Mouse (Mus musculus): ENCODE results near the gene Git2. TPM values are rescaled to one million over a fixed set of nuclear protein-coding genes. Genes with fewer than 3 reads are reported as not detected.

Git2 gene
- polyA plus RNA-seq, 1 experiment from 2014 or later, result 44.9 TPM

DNA sequence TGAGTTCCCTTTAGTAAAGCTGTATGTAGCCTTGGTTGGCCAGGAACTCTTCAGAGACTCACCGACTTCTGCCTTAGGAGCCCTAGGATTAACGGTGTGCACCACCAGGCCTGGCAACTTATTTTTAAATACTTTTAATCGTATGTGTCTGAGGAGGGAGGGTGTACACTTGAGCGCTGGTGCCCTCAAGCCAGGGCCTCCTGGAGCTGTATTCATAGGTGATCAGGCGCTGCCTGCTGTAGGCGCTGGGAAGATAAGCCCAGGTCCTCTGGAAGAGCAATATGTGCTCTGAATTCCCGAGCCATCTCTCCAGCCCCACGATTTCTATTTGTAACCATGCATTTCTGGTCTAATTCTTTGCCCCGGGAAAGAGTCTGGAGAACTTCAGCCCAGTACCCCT lies 31.7 kb upstream of the Git2 start:
- Histone ChIP-seq H3K4me3 (no peak overlapping the region), H3K36me3 (peaks cover 54% of the 10 kb centered on the region), H3K9me3 (no peaks in the 10 kb centered on the region), H3K27ac (peak overlapping the region; percentile 33), H3K4me1 (peaks cover 32% of the 10 kb centered on the region), H3K4me2 (no peak overlapping the region), H3K27me3 (no peaks in the 10 kb centered on the region), H3K9ac (0 out of 2 replicates have a peak overlapping the region, but pooled peaks have one; percentile 4)
- no peak for ATAC-seq (ENCODE audit: insufficient number of reproducible peaks, low FRiP score, low TSS enrichment, low read depth)
- 43% methylated on average over 9 of the region's 9 CpGs for WGBS

DNA sequence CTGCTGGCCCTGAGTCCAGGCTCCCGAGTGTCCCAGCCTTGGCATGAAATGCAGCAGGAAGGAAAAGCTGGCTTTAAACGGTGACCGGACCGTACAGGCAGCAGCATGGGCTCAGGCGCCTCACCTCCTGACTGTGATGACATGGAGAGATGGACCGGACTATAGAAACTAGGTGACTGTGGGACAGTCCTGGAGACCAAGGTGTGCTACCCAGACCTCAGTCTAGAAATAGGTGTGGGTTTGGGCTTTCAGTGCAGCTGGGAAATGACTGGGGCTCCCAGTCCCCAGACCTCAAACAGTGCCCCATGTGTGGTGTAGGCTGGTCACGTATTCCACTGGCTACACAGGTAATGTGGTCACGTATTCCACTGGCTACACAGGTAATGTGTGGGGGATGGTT lies 31.3 kb upstream of the Git2 start:
- H3K9me3 ChIP-seq, result no peaks in the 10 kb centered on the region
- 77% methylated on average over 8 of the region's 8 CpGs for WGBS
- ATAC-seq (ENCODE audit: insufficient number of reproducible peaks, low FRiP score, low TSS enrichment, low read depth), result no peak
- peaks cover 32% of the 10 kb centered on the region for H3K4me1 ChIP-seq
- peaks cover 59% of the 10 kb centered on the region for H3K36me3 ChIP-seq
- no peak overlapping the region for H3K4me3 ChIP-seq
- H3K4me2 ChIP-seq, result no peak overlapping the region
- no peak overlapping the region for H3K9ac ChIP-seq
- peak overlapping the region; percentile 33 for H3K27ac ChIP-seq
- H3K27me3 ChIP-seq, result no peaks in the 10 kb centered on the region

DNA sequence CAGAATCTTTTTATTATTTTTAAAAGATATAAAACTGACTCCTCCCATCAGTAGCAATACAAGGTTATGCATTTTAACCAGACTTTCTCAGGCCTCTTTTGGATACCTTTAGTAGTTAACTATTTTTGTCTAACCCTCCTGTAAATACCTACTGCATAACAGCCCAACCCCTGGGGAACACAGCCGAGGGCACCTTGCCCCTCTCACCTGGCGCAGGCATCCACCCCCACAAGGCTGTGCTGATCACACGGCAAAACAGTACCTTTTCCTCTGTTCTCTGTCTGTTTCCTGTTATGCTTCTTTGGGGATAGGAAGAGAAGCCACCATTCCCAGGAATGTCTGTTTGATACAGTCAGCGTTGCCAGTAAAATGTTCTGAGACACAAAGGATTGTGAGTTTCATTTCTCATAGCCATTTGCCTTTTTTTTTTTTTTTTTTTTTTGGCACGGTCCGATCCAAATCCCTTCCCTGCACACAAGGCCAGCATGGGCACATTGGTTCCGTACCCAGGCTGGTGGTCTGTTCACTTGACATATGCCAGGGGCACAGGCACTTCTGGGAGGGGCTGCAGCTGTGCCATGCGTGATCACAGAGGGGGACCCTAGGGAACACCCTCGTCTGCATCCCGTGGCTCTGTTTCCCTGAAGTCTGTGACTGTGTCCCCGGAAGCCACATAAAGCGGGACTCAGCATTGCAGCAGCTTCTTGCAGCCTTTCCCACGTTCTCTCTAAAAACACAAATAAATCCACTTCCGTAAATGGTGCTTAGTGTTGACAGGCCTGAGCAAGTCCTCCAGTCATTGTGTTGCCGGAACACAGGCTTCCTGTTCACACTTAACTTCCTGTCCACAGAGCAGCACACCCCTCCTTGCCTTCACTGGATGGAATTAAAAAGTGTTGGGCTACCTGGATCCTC lies 30.4 kb upstream of the Git2 start:
- Histone ChIP-seq H3K4me1 (peaks cover 32% of the 10 kb centered on the region), H3K9me3 (no peaks in the 10 kb centered on the region), H3K36me3 (peaks cover 67% of the 10 kb centered on the region), H3K9ac (no peak overlapping the region), H3K4me3 (no peak overlapping the region), H3K4me2 (no peak overlapping the region), H3K27me3 (no peaks in the 10 kb centered on the region), H3K27ac (peak overlapping the region; percentile 54; the same call in 1 of the 2 replicates)
- WGBS, result 58% methylated on average over 15 of the region's 15 CpGs
- ATAC-seq (ENCODE audit: insufficient number of reproducible peaks, low FRiP score, low TSS enrichment, low read depth), result no peak

DNA sequence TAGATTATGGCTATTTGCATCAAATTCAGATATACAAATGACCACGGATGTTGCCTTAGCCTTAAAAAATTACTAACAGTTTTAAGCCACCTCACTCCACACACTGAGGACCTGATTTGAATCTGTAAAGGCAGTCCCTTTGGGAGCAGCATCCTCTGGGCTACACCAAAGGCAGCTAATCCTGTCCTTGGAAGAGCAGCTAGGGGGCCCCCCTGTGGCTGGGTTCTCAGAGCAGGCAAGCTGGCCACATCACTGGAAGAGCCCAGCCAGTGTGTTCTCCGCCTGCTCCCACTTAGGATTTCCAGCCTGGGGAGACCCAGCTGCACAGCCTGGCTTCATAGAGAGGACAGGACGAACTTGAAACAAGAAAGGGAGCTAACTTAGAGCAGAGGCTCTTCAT lies 29.6 kb upstream of the Git2 start:
- H3K9me3 ChIP-seq, result no peaks in the 10 kb centered on the region
- H3K4me1 ChIP-seq, result peaks cover 32% of the 10 kb centered on the region
- no peak overlapping the region for H3K27ac ChIP-seq
- H3K36me3 ChIP-seq, result peaks cover 73% of the 10 kb centered on the region
- no peaks in the 10 kb centered on the region for H3K27me3 ChIP-seq
- WGBS, result 48% methylated on average over 3 of the region's 3 CpGs
- no peak for ATAC-seq (ENCODE audit: insufficient number of reproducible peaks, low FRiP score, low TSS enrichment, low read depth)
- H3K9ac ChIP-seq, result no peak overlapping the region
- no peak overlapping the region for H3K4me3 ChIP-seq
- H3K4me2 ChIP-seq, result no peak overlapping the region

DNA sequence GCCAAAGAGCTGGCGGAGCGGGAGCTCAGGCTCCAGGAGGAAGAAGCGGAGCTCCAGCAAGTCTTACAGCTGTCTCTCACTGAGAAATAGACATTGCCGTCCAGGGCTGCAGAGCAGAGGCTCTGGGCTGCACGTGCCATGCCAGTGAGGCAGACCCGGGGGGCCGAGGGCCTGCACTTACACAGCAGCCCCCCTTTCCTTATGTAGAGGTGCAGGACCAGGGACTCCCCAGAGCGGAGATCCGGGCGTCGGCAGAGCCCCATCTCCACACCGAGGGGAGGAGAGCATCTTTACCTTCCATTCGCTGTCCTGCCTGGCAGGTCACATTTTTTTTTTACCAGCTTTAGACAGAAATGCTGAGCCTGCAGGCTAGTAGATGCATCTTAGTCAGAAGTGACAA lies 29.0 kb upstream of the Git2 start:
- no peak for ATAC-seq (ENCODE audit: insufficient number of reproducible peaks, low FRiP score, low TSS enrichment, low read depth)
- Histone ChIP-seq H3K4me3 (no peak overlapping the region), H3K4me2 (no peak overlapping the region), H3K9me3 (no peaks in the 10 kb centered on the region), H3K27ac (no peak overlapping the region), H3K27me3 (no peaks in the 10 kb centered on the region), H3K4me1 (peaks cover 27% of the 10 kb centered on the region), H3K9ac (no peak overlapping the region), H3K36me3 (peaks cover 76% of the 10 kb centered on the region)
- WGBS, result 87% methylated on average over 13 of the region's 13 CpGs

DNA sequence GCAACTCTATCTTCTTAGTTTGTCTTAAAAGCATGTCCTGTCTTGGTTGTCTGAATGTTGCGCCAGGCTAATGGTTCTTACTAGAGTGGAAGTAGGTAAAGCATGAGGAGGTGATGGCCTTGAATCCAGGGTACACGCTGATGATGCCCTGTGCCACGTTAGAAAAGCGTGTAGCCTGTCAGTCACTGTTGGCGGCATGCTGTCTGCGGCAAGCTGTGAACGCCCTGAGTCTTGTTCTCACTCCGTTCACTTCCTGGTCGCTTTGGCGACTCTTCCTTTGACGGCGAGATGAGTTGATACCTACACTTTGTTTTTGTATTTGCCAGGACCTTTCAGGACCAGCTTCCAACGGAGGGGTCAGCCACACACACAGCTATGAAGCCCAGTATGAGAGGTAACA lies 27.9 kb upstream of the Git2 start:
- Histone ChIP-seq H3K9me3 (no peaks in the 10 kb centered on the region), H3K27me3 (no peaks in the 10 kb centered on the region), H3K4me1 (peaks cover 26% of the 10 kb centered on the region), H3K27ac (no peak overlapping the region), H3K4me3 (no peak overlapping the region), H3K4me2 (no peak overlapping the region), H3K9ac (no peak overlapping the region), H3K36me3 (peaks cover 75% of the 10 kb centered on the region)
- ATAC-seq (ENCODE audit: insufficient number of reproducible peaks, low FRiP score, low TSS enrichment, low read depth), result no peak
- 89% methylated on average over 13 of the region's 13 CpGs for WGBS

DNA sequence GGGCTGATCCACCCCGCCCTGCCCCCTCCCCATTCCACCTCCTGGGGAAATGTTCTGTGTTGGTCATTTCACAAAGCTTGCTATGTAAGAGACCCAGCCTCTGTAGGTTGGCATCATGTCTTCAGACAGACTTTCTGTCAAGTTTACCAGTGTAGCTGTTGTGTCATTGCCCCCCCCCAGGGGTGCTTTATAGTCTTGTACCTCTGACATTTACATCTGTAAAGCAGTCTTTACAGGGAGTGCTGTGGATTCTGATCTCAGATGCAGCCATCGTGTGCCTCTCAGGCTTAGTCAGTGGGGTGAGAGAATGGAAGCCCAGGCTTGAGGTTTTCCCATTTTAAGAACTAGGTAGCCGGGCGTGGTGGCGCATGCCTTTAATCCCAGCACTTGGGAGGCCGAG lies 26.5 kb upstream of the Git2 start:
- Histone ChIP-seq H3K27me3 (no peaks in the 10 kb centered on the region), H3K9me3 (no peaks in the 10 kb centered on the region), H3K4me2 (no peak overlapping the region), H3K27ac (no peak overlapping the region), H3K4me3 (no peak overlapping the region), H3K4me1 (peaks cover 18% of the 10 kb centered on the region), H3K9ac (no peak overlapping the region), H3K36me3 (peaks cover 75% of the 10 kb centered on the region)
- ATAC-seq (ENCODE audit: insufficient number of reproducible peaks, low FRiP score, low TSS enrichment, low read depth), result no peak
- 87% methylated on average over 6 of the region's 6 CpGs for WGBS

DNA sequence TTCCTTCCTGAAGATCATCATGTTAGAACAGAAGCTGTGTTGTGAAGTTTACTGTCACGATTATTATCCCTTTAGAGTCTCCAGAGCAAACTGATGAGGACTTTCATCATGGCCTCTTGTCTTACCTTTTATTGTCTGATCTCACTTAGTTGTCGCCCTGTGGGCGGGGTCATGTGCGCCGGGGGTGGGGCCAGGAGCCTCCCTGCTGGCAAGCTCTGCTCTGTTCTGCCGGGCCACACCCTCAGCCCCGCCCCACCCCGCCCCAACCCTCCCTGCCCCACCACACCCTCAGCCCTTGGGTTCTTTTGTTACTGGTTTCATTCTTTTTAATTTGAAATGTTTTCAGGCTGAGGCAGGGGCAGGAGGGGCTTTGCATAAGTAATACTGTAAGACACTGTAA lies 25.7 kb upstream of the Git2 start:
- Histone ChIP-seq H3K36me3 (peaks cover 73% of the 10 kb centered on the region), H3K4me2 (no peak overlapping the region), H3K9me3 (no peaks in the 10 kb centered on the region), H3K4me3 (no peak overlapping the region), H3K9ac (no peak overlapping the region), H3K27me3 (no peaks in the 10 kb centered on the region), H3K4me1 (peaks cover 16% of the 10 kb centered on the region), H3K27ac (no peak overlapping the region)
- WGBS, result 21% methylated on average over 8 of the region's 8 CpGs
- no peak for ATAC-seq (ENCODE audit: insufficient number of reproducible peaks, low FRiP score, low TSS enrichment, low read depth)

DNA sequence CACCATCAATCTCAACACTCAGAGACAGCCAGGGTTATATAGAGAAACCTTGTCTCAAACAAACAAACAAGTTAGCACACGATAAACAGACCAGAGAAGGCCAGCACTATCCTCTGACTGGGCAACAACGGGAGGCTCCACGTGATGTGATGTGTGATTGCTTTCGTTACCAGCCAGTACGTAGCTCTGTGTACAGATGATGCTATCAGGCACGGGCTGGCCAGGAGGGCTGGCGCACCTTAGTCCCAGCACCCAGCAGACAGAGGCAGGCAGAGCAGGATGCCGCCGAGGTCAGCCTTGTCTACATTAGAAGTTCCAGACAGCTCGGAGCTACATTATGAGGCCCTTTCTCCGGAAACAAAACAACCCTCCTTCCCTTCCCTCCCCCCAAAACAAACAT lies 24.5 kb upstream of the Git2 start:
- 83% methylated on average over 11 of the region's 11 CpGs for WGBS
- Histone ChIP-seq H3K4me1 (peaks cover 12% of the 10 kb centered on the region), H3K27ac (no peak overlapping the region), H3K9me3 (no peaks in the 10 kb centered on the region), H3K4me2 (no peak overlapping the region), H3K36me3 (peaks cover 69% of the 10 kb centered on the region), H3K4me3 (no peak overlapping the region), H3K9ac (no peak overlapping the region), H3K27me3 (no peaks in the 10 kb centered on the region)
- ATAC-seq (ENCODE audit: insufficient number of reproducible peaks, low FRiP score, low TSS enrichment, low read depth), result no peak

DNA sequence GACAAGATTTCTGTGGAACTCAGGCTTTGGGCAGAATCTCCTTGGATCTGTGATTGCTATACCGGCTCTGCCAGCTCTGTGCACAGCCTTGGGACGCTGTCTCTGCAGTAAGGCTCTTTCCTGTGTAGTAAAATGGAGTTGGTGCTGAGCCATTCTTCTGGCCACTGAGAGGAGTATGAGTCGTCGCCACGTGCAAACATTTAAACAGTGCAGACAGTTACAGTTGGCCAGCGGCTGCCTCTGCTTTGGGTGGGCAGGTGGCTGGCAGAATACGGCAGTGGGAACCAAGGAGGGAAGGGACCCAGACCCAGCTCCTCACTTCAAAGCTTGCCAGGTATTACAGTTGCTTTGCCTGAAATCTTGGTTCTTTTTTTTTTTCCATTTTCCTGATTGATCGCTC lies 21.9 kb upstream of the Git2 start:
- Histone ChIP-seq H3K27ac (no peak overlapping the region), H3K4me1 (peaks cover 12% of the 10 kb centered on the region), H3K36me3 (peaks cover 64% of the 10 kb centered on the region), H3K4me3 (no peak overlapping the region), H3K9ac (no peak overlapping the region), H3K9me3 (no peaks in the 10 kb centered on the region), H3K4me2 (no peak overlapping the region), H3K27me3 (no peaks in the 10 kb centered on the region)
- WGBS, result 76% methylated on average over 8 of the region's 8 CpGs
- ATAC-seq (ENCODE audit: insufficient number of reproducible peaks, low FRiP score, low TSS enrichment, low read depth), result no peak

DNA sequence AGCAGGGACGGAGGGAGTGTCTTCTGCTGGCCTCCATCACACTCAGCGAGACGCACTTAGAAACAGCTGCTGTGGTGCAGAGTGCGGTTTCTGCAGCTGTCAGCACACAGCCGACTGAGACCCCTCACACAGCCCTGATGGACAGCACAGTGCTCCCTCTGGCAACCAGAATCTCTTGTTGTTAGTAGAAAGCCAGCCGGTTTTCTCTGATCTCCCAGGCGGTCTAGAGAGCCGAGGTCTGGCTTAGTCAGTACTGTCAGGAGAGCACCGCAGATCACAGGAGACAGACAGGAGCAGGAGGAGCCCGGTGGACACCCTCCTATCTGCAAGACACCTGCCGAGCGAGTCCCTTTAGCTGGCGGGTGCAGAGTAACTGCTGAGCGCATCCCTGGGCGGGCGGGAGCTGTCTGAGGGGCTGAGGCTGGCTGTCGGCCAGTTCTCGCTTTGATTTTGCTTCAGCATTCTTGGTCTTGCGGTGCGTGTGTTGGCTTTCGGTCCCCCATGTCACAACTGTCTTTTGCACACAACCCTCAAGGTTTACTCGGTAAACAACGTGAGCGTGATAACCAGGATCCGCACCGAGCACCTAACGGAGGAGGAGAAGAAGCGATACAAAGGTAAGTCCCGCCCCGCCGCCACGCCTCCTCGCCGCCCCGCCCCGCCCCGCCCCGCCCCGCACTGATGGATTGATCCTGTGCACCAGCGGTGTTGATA lies 21.1 kb upstream of the Git2 start:
- Histone ChIP-seq H3K36me3 (peaks cover 64% of the 10 kb centered on the region), H3K9ac (no peak overlapping the region), H3K9me3 (no peaks in the 10 kb centered on the region), H3K4me3 (peak overlapping the region; percentile 28), H3K27me3 (no peaks in the 10 kb centered on the region), H3K4me2 (peak overlapping the region; percentile 51), H3K27ac (no peak overlapping the region), H3K4me1 (peaks cover 12% of the 10 kb centered on the region)
- ATAC-seq (ENCODE audit: insufficient number of reproducible peaks, low FRiP score, low TSS enrichment, low read depth), result peak; percentile 64
- WGBS, result 10% methylated on average over 40 of the region's 40 CpGs

DNA sequence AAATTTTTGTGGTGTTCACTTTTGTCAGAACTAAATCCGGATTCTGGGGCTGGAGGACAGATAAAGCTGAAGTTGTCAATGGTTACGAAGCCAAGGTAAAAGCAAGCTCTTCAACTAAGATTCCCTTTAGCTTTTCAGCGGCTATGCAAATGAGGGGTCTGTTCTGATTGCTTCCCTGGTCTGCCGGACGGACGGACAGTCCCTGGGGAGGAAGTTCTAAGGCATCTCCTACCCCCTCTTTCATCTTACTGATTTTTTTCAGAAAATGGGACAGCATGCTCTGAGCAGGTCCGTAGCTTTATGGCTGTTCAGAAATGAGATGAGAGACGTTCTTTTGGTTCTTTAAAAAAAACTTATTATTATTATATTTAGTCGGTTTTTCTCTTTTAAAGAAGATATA lies 20.3 kb upstream of the Git2 start:
- no peak overlapping the region for H3K27ac ChIP-seq
- H3K4me2 ChIP-seq, result no peak overlapping the region
- no peak overlapping the region for H3K9ac ChIP-seq
- ATAC-seq (ENCODE audit: insufficient number of reproducible peaks, low FRiP score, low TSS enrichment, low read depth), result no peak
- H3K36me3 ChIP-seq, result peaks cover 66% of the 10 kb centered on the region
- WGBS, result 72% methylated on average over 9 of the region's 9 CpGs
- H3K4me3 ChIP-seq, result no peak overlapping the region
- H3K27me3 ChIP-seq, result no peaks in the 10 kb centered on the region
- H3K9me3 ChIP-seq, result no peaks in the 10 kb centered on the region
- peaks cover 12% of the 10 kb centered on the region for H3K4me1 ChIP-seq

Measured in limb, embryonic 15.5 days (tissue).